Mouse (Mus musculus): Measurements from ENCODE around the gene BB287469.
"Not testable (repeated sequence)": the region's sequence is repeated elsewhere in the genome, so short reads cannot be mapped to it uniquely, and the experiment has no call there.

Gene BB287469

GRCm38 (mm10) chr12:87816277-87816676, at the start of gene BB287469:
Gene BB287469 (plus strand): TSS chr12:87816577.
- DNase-seq (ENCODE audit: low spot score in 2 of 2): not testable (repeated sequence)

DNA sequence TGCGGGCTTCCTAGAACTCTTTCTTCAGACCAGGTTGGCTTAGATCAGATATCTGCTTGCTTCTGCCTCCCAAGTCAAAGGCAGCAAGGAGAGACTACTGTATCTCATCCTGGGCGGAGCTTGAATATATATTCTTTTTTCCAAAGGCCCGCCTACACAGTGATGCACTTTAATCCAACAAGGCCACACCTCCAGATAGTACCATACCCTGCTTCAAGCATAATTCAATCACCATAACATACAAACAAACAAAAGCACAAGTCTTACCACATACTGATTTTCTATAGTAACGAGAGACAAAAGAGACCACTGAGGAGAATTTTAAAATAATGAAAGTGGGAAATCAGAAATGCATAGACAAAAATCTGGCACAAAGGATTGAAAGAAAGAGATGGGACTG, 40.7 kb upstream of the BB287469 start, which contains the start of gene Gm21319:
Gene Gm21319, minus strand, starts transcription at position 101 of the 400 bp plus-strand sequence.
- DNase-seq (ENCODE audit: low spot score in 2 of 2): not testable (repeated sequence)

- not testable (repeated sequence) for DNase-seq (ENCODE audit: low spot score in 2 of 2)
These were observed 21.2 kb upstream of the BB287469 start, which contains the start of gene Gm21936 for GRCm38 (mm10) chr12:87795212-87795611. Gene Gm21936 (plus strand): TSS chr12:87795512.

DNA sequence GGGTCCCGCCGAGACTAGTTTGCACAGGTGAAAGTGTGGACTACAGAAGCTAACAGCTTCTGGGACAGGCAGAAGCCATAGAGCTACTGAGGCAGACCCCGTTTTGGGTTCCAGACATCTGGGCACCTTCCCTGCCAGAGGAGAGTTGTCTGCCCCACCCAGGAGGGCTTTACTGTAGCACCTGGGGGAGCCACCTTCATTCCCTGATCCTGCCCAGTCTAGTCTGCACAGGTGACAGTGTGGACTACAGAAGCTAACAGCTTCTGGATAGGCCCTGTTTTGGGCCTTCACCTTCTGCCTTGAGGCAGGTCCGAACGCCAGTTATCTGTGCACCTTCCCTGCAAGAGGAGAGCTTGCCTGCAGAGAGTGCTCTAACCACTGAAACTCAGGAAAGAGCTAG, 18.4 kb upstream of the BB287469 start:
- not testable (repeated sequence) for DNase-seq (ENCODE audit: low spot score in 2 of 2)

- not testable (repeated sequence) for DNase-seq (ENCODE audit: low spot score in 2 of 2)
These were observed 25.9 kb downstream of the BB287469 start, which contains the start of gene Gm2001 for GRCm38 (mm10) chr12:87842239-87842638. Gene Gm2001 (minus strand): TSS chr12:87842339.

DNA sequence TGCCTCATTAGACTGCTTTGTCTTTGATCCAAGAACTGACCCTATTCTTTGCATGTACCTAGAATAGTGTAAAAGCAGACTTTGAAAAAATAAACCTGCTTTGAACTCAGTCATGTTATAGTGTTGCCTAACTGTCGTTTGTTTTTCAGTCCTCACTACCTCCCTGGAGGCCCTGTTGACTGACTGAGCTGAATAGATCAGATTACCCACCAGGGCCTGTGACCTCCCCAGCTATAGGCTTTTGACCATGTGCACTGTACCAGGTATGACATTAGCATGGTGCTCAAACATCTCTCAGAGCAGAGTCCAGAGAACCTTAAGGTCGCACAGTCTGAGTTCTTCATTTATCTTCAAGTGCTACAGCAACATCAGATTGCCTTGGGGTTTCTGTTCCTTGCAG, 34.3 kb downstream of the BB287469 start:
- DNase-seq (ENCODE audit: low spot score in 2 of 2): not testable (repeated sequence)

DNA sequence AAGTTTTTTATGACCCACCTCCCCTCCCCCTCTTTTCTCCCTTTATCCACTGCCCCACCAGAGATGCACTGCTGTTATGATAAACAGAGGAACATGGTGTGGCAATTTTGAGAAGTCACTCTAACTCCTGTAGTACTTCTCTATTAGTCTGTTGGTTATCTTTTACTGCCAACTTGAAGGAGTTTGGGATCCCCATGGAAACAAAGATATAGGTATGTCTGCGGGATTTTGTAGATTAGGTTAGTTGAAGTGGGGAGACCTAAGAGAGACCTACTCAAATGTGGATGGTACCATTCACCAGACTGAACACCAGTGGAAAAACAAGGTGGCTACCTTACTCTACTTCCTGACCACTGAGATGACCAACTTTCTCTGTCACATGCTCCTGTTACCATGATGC, 39.7 kb downstream of the BB287469 start:
- not testable (repeated sequence) for DNase-seq (ENCODE audit: low spot score in 2 of 2)

DNA sequence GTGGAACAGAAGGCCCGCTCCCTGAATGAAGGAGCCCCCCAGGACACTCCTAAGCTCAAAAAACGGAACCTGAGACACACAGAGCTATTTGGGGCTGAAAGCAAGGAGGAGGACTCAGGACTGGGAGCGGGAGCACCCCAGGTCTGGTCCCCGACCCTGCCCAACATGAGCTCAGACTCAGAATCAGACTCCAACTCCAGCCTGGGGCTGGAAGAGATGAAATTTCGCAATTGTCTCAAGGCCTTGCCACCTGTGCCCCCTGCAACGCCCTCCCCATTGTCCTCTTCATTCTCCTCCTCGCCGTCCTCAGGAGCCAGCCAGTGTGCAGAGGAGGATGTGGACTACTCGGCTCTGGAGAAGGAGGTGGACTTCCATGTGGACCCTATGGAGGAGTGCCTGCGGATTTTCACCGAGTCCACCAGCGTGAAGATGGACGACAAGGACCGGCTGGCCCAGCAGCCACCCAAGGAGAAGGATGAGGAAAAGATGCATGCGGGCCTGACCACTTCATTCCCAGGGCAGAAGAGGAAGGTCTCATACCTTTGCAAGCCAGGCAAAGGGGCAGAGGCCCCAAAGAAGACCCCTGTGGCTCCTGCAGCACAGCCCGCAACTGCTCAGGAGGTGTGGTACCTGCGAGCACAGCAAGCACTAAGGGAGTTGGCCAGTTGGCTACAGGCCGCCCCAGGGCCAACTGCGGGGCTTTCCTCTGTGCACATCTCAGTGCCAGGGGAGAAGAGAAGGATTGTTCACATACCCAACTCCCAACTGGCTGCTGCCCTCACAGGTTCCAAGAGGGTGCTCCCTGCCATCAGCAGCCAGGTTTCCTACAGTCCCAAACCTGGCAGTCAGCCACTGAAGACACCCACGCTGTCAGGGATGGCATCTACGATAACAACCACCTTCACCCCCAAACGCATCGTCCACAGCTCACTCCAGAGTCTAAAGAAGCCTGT, 45.6 kb downstream of the BB287469 start:
- peak in 1 of 2 experiments; percentile 8 for DNase-seq (ENCODE audit: low spot score in 2 of 2)

- DNase-seq (ENCODE audit: low spot score in 2 of 2): not testable (repeated sequence)
These were observed 47.3 kb downstream of the BB287469 start for GRCm38 (mm10) chr12:87863638-87864037.

- not testable (repeated sequence) for DNase-seq (ENCODE audit: low spot score in 2 of 2)
These were observed 47.7 kb downstream of the BB287469 start for GRCm38 (mm10) chr12:87864048-87864447.
